Mouse (Mus musculus): ENCODE measurements at regions not wholly inside any gene's neighbourhood (a gene's known extent, or its start where the extent isn't known, plus 50 kb on each side); places are given as distances from the start of the nearest gene placed in this dataset.

GRCm38 (mm10) chr5:51839292-51839691 is 271.8 kb upstream of the Ppargc1a start:
- no peak for DNase-seq (ENCODE audit: low spot score)

GRCm38 (mm10) chr5:51830551-51830950 is 263.0 kb upstream of the Ppargc1a start:
- DNase-seq (ENCODE audit: low spot score), result no peak

GRCm38 (mm10) chr5:51830015-51830414 is 262.5 kb upstream of the Ppargc1a start:
- DNase-seq (ENCODE audit: low spot score), result no peak

GRCm38 (mm10) chr5:51829606-51830005 is 262.1 kb upstream of the Ppargc1a start:
- DNase-seq (ENCODE audit: low spot score), result no peak

- DNase-seq (ENCODE audit: low spot score), result no peak
Measured at GRCm38 (mm10) chr5:51829020-51829419, 261.5 kb upstream of the Ppargc1a start.

- DNase-seq (ENCODE audit: low spot score), result no peak
Measured at GRCm38 (mm10) chr5:51826269-51826668, 258.7 kb upstream of the Ppargc1a start.

GRCm38 (mm10) chr5:51825584-51826088 is 258.1 kb upstream of the Ppargc1a start:
- no peak for DNase-seq (ENCODE audit: low spot score)

GRCm38 (mm10) chr5:51824731-51825130 is 257.2 kb upstream of the Ppargc1a start:
- DNase-seq (ENCODE audit: low spot score), result no peak

GRCm38 (mm10) chr5:51823657-51824056 is 256.1 kb upstream of the Ppargc1a start:
- no peak for DNase-seq (ENCODE audit: low spot score)

- DNase-seq (ENCODE audit: low spot score), result no peak
Measured at GRCm38 (mm10) chr5:51816258-51816657, 248.7 kb upstream of the Ppargc1a start.

- no peak for DNase-seq (ENCODE audit: low spot score)
Measured at GRCm38 (mm10) chr5:51811728-51812127, 244.2 kb upstream of the Ppargc1a start.

- DNase-seq (ENCODE audit: low spot score), result no peak
Measured at GRCm38 (mm10) chr5:51801486-51801885, 234.0 kb upstream of the Ppargc1a start.

GRCm38 (mm10) chr5:51799371-51800035 is 232.0 kb upstream of the Ppargc1a start:
- no peak for DNase-seq (ENCODE audit: low spot score)

- no peak for DNase-seq (ENCODE audit: low spot score)
Measured at GRCm38 (mm10) chr5:51794097-51794496, 226.6 kb upstream of the Ppargc1a start.

- no peak for DNase-seq (ENCODE audit: low spot score)
Measured at GRCm38 (mm10) chr5:51792950-51793349, 225.4 kb upstream of the Ppargc1a start.

GRCm38 (mm10) chr5:51788768-51789167 is 221.2 kb upstream of the Ppargc1a start:
- DNase-seq (ENCODE audit: low spot score), result no peak

- DNase-seq (ENCODE audit: low spot score), result no peak
Measured at GRCm38 (mm10) chr5:51783523-51783922, 216.0 kb upstream of the Ppargc1a start.

- no peak for DNase-seq (ENCODE audit: low spot score)
Measured at GRCm38 (mm10) chr5:51783099-51783498, 215.6 kb upstream of the Ppargc1a start.

GRCm38 (mm10) chr5:51775502-51776145 is 208.1 kb upstream of the Ppargc1a start:
- DNase-seq (ENCODE audit: low spot score), result no peak

- no peak for DNase-seq (ENCODE audit: low spot score)
Measured at GRCm38 (mm10) chr5:51771655-51772054, 204.1 kb upstream of the Ppargc1a start.

- DNase-seq (ENCODE audit: low spot score), result no peak
Measured at GRCm38 (mm10) chr5:51766111-51766510, 198.6 kb upstream of the Ppargc1a start.

GRCm38 (mm10) chr5:51764416-51764815 is 196.9 kb upstream of the Ppargc1a start:
- DNase-seq (ENCODE audit: low spot score), result no peak

- no peak for DNase-seq (ENCODE audit: low spot score)
Measured at GRCm38 (mm10) chr5:51763599-51763998, 196.1 kb upstream of the Ppargc1a start.

GRCm38 (mm10) chr5:51762352-51762751 is 194.8 kb upstream of the Ppargc1a start:
- no peak for DNase-seq (ENCODE audit: low spot score)
